Mouse (Mus musculus) kidney, postnatal 10 days (tissue): Measurements from ENCODE around the gene Mdfi.

Experiments
- DNase-seq: peaks from one replicate; pipeline ENCODE4 v3.0.0; 2021; ENCODE audit warnings: mixed read lengths

The Mdfi gene

DNA sequence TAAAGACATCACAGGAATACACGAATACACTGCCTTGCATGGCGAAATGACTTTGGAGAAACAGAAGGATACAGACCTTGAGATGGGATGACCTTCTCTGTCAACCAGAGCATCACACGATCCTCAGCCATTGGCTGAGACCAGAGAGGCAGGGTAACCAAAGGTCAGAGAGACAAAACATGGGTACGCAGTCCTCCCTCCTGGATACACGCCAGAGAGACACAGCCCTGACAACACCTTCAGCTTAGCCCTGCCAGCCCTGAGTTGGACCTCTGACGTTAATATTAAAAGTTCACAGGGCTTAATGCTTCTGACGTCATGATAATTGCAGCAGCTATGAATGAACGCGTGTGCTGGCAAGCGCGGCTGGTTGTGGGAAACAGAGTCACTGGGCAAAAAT, 11.1 kb upstream of the Mdfi start:
- DNase-seq: no peak

DNA sequence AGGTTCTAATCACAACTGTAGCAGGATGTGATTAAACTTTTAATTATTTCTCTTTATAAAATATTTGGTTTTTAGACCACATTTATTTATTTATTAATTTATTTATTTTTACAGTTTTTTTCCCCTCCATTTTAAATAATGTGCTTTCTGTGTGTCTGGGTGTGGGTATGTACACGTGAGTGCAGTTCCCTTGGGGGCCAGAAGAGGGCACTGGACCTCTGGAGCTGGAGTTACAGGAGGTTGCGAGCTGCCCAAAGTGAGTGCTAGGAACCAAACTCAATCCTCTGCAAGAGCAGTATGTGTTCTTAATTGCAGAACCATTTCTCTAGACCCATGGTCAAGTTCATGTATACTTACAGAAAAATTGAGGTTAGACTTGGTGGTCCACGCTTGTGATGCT, 9.0 kb upstream of the Mdfi start:
- no peak for DNase-seq

DNA sequence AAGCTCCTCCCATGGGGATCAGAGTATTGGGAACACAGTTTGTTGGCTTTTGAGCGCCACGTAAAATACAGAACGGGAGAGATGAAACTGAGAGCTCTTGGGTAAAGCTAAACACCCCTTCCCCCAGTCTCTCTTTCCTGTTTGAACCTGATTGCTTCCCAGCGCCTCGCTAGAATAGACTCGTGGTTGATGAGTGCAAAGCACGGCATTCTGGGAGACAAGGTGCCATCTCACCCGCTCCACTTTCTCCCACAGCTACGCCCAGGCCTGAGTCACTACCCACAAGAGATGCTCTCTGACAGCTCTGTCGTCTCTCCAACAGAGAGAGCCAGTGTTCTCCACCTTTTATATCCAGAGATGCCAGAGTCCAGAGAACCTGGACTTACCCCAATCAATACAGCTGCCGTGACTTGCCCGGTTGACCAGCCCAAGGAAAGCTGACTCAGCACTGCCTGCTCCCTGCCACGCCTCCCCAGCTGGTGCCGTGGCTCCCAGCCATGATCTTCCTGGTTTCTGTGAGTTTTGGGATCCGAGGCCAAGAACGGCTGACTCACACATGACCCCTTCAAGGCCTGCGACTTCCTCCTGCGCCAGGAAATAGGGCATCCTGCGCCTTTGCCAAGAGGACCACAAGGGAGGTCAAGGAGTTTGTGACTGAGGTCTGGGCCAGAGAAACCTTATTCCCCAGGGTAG, 7.6 kb upstream of the Mdfi start:
- DNase-seq: peak; percentile 92

DNA sequence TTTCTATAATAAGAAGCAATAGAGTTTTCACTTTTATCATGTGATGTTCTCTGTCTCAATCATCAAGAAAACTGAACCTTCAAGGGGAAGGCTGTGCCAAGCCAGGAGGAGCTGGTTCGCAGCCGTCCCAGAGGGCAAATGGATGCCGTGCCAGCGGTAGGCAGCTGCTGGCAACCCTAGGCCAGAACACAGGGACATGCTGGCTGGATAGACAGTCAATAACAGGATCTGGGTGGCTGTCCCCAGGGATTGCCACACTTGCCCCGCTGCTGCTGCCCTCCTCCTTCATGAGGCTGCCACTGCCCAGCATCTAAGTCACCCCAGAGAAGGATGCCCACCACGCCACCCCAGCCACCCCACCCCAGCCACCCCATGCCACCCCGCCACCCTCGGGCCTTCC, 7.0 kb upstream of the Mdfi start:
- DNase-seq: no peak

DNA sequence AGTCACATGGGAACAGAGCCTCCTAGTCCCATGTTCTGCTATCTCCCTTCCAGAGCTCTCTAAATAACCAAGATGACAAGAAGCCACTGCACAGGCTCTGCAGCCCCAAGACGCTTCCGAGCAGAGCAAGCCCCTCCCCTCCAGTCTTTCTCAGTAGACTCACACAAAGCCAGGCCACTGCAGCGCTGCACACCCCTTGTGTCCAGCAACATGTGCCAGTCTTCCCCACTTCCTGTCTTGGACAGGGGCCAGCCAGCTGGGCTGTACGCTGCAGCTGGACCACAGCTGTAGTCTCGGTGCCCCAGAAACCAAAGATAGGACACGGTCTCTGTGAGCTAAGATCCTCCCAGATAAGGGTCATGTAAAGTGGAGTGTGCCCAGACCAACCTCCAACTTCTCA, 3.3 kb upstream of the Mdfi start:
- DNase-seq: peak; percentile 76

DNA sequence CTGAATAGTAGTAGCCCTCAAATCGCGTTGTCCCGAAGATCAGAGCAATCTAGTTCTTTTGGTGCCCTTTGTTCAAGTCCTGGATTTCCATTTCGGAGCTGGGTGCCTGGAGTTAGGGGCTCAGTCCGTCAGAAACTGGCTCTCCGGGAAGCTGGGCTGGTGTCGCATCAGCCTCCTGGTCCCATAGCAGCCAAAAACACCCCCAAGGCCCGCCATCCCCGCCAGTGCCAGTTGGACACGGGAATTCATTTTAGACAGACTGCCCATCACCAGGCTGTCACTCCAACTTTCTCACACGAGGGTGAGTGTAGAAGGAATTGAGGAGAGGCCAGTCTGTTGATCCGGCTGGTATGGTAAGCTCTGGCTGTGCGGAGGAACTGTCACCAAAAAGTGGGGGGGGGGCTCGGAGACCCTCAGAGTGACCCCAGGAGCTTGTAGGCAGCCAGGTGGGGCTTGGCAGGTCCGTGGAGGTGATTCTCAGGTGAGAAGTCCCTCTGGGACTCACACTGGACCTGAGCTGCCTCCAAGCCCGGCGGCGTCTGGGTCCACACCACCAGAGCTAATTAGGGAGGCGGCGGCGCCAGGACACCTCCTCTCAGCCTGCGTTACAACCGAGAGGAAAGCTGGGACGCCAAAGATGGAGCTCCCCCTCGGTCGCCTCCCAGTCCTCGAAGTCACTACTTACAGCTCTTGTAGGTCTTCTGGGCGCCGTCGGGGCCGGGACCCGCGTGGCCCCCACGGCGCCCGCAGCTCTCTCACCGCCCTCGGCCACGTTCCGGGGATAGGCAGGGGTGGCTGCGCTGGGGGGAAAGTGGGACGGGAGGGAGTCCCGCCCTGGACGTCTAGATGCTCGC, 636 bp downstream of the Mdfi start:
- peak; percentile 59 for DNase-seq

DNA sequence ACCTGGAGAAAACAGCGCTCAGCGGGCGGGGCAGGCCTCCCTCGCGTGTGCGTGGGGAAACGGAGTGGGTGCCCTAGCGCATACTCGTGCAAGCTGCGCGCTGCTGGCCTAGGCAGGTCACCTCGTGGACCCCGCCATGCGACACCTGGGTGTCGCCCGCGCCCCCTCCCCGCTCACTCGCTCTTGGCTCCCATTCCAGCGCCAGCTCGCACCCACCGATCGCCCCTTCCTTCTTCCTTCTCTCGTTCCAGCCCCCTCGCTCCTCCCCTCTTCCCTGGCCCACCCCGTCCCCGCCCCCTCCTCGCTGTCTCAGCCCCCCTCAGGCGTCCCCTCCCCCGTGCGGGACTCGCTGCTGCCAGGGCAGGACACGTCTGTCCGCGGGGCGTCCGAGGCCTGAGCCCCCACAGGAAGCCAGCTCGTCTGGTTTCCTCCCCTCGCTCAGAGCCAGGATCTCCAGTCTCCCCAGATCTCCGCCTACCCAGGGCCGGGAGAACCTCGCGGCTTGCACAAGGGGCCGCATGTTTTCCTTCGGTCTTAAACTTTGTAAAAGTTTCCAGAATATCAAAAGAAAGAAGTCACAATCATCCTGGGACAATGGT, 1.4 kb downstream of the Mdfi start:
- peak; percentile 90 for DNase-seq

DNA sequence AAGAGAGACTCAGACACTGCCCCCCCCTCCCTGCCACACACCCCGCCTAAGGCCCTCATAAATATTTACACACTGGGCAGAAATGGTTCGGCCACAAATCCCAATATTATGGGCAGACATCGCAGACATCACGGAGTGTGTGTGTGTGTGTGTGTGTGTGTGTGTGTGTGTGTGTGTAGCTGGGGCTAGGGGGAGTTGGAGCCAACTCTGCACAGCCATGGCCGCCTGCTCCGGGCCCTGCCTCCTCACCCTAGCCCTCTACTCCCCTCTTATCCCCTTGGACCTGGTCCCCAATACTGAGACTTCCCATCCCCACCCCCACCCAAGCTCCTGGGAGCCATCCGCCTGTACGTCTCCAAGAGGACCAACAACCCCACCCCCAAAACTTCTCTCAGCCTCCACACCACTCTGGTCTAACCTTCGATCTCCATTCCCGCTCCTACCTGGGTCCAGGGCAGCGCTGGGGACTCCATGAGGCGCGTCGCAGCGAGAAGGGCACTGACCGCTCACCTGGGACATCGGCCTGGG, 1.9 kb downstream of the Mdfi start:
- peak; percentile 48 for DNase-seq

DNA sequence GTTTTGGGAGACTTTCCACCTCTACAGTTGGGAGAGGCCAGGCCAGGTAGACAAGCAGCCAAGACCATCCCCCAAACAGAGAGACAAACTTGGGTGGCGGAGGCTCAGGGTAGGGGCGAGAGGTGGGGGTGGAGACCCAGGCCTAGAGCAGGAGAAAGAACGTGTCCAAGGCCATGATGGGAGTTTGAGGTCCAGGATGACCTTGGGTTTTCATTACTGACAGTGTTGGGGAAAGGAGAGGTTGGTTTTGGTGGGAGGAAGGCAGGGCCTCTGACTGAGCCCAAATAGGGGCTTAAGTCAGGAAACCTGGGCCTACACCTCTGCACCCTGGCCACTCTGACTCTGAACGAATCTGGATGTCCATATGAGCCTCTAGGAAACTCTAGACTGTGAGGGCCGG, 2.7 kb downstream of the Mdfi start:
- DNase-seq: no peak

DNA sequence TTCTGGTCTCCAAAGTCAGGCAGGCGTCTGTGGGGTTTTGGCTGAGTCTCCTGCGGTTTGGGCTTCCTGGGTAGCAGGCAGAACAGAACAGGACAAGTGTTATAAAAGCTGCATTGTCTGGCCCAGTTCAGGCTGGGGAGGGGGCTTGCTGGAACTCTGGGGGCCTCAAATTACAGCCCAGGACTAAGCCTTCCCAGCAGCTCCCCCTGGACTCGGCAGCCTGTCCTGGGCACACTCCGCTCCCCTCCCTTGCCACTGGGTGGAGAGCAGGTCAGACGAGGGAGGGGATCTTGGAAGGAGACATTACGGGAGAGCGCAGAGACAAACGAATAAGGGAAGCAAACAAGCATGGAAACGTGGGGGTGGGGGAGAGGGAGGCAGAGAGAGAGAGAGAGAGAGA, 3.3 kb downstream of the Mdfi start:
- DNase-seq: no peak

DNA sequence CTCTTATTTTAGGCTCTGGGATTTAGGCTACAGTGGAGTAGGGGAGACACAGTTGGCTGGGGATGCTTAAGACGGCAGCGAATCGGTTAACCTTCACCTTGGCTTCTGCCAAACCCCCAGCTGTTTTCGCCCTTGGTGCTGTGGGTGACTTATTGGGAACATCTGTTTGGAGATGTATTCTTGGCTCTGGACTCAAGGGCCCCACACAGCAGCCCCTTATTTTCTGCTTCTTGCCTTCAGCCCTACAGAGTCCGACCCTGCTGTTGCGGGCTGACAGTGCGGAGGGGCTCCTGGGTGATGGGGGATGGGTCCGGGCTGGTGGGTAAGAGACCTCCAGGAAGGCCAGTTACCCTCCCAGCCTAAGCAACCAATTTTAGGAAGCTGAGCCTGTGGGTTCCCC, 13.2 kb downstream of the Mdfi start:
- peak; percentile 41 for DNase-seq

DNA sequence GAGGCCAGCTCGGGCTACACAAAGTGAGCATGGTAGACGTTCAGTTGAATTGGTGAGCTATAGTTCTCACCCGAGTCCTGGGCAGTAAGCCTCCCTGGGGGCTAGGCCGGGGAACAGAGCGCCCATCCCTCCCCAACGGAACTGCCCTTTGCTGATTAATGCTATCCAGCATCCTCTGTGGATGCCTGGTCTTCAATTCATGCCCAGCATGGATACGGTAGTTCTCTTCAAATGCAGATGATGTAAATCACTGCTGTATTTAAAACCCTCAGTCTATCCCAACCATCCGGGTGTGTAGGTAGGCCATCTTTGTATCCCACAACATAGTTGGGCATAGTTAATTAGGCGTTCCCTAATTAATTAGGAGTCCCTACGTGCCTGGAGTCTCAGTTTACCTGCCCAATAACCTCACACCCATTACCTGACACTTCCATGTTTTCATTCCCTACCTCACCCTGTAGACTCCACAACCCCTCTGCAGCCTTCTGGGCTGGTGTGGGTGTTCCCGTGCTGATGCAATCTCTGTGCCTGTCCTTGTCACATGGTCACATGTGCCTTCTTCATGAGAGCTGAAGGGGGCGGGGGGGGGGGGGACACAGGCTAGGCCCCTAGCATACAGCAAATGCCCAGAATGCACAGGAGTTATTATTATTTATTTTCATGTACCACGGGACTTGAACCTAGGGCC, 16.3 kb downstream of the Mdfi start:
- no peak for DNase-seq

DNA sequence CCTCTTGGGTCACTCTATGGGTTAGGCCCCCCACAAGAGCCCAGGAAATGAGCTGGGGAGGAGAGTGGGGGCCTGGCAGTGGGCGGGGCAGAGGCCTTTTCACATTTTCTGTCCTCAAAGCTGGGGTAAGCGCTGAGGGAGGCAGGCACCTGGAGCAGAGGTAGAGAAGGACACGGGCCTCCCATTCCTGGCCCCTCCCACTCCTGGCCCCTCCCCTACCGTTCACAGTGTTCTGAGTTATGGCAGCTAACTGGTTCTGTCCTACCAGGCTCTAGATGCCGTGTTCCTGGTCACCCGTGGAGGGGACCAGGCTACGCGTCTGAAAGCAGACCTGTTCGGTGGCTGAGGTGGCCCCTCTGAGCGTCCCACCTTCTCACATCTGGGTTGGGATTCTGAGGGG, 19.0 kb downstream of the Mdfi start:
- no peak for DNase-seq

DNA sequence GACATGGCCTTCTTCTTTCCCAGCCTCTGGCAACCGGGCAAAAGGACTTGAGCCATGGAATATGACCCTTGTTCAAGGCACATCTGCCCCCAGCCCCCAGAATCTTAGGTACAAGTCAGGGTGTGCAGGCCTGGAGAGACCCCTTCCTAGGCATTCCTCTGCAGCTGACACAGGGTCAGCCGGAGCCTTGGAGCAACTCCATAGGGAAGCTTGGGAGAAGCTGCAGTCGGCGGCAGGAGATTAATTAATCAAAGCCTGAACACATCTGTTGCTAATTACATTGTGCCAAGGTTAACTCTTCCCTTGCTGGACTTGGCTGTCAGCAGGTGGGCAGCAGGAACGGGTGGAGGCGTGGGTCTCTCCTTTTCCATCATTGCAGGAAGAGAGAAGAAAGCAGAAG, 20.0 kb downstream of the Mdfi start:
- no peak for DNase-seq

DNA sequence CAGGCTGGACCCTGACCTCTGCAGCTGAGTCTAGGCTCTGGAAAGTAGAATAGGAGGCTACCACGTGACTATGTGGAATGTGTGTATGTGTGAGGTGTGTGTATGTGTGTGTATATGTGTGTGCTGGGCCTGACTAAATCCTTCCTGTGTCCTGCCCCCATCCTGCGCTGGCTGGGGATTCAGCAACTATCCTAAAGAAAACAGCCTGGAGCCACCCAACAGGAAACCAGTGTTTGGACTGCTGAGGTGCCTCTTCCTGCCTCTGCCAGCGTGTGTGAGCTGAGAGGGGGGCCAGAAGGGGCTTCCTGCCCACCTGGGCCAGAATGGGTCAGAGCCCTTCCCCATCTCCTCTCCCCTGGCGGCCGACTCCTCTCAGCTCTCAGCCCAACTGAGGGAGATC, 20.9 kb downstream of the Mdfi start:
- peak; percentile 61 for DNase-seq

DNA sequence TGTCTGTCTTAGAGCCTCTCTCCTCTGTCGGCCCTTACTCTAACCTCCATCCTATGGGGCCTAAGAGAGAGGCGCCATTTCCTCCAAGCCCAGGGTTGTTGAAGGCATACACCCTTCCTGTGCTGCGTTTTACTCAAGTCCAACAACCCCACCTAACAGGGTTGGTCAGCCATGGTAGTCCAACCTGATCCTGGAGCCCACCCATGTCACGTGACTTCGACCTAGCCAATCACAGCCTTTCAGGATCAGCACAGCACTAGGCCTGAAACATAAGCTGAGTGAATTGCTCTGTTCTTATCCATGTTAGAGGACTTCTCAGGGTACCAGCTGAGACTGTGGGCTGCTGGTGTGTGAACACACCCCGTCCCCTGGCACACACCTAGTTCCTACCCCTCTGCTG, 22.3 kb downstream of the Mdfi start:
- DNase-seq: no peak

DNA sequence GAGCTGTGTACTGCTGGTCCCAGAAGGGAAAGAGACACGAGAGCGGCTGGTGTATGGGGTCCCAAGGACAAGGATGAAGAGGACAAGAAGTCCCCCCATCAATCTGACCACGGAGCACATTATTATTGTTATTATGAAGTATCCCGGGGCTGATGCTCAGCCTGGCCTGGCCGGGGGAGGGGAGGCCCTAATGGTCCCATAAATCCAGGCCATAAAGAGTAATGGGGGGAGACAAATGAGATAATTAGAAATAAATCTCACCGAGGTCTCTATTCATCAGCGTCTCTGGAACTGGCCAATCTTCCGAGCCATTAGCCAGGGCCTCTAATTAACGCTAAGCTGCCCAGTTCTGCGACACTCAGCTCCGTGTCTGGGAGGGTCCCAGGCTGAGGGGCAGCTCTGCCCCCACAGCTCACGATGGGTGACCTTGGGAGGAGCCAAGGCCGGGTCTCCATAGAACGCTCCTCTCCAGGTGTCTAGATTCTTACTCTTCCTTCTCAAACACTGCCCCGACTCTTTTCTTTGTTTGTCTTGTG, 23.2 kb downstream of the Mdfi start:
- DNase-seq: no peak

DNA sequence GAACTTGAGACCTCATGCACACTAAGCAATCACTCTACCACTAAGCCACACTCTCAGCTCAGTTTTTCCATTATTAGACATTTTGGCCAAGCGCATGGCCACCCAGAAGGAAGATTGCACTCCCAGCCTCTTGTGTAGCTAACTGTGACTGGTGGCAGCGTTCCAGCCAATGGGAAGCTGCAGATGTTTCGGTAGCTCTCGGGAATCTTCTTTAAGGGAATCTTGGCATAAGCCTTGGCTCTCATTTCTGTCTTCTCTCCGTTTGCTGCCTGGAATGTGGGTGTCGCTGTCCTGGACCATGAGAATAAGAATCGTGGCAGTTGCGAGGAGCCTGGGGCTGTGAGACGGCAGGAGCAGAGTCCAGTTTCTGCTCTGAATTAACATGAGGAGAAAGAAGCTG, 28.3 kb downstream of the Mdfi start:
- DNase-seq: peak; percentile 83

DNA sequence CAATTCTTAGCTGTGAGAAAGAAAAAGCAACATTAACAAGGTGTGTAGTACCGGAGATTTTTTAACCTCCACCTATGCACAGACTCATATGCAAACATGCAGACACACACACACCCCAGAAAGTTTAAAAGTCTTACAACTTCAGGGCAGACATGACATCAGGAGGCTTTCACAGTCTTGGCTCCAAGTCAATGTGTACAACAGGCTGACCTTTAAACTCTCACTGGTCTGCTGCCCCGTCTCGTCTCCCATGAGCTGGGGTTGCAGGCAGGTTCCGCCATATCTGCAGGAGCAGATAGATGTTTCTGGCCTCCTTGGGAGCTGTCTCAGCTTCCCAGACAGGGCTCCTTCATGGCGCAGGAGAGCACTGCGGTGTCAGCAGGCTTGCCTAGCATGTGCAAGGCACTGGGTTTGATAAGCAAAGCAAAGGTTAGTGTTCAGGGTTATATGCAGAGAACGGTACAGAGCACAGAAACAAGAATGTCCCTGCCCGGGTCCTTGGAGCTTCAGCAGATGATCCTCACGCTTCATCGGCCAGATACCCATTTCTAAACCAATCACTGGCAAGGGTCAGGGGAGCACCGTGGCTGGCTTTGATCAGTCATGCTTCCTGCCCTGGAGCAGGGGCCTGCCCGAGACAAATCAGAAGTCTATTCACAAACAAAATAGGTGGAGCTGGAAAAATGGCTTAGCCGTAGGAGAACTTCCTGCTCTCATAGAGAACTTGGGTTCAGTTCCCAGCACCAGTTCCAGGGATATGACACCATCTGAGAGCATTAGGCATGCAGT, 29.2 kb downstream of the Mdfi start:
- DNase-seq: no peak

DNA sequence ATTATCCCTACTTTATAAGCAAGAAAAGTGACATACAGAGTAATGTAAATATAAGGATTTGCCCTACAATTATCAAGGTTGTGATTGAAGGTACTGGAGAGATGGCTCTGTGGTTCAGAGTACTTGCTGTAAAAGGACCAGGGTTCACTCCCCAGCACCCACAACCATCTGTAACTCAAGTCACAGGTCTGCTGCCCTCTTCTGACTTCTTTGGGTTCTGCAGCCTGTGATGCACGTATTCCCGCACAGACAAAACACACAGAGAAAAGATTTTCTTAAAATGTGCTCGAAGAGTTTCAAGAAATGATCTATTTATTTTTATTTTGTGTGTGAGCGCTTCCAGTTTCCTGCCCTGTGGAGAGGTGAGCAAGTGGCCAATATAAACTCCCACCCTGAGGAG, 30.8 kb downstream of the Mdfi start:
- no peak for DNase-seq

DNA sequence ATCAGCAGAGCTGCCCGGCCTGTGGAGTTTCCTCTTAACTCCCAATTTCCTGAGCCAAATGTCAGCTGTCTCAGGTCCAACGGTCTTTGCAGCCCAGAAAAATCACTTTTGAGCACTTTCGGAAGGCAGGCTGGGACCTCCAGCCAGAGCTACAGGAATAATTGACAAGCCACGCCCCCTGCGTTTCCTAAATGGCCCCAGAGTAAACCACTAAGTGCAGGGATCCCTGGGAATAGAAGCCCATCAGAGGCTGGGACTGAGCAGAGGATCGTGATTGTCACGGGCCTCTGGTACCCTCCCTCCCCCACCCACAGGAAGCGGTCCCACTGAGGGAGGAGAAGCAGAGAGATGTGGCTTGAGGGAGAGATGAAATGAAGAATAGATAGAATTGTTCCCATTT, 31.7 kb downstream of the Mdfi start:
- peak; percentile 79 for DNase-seq

DNA sequence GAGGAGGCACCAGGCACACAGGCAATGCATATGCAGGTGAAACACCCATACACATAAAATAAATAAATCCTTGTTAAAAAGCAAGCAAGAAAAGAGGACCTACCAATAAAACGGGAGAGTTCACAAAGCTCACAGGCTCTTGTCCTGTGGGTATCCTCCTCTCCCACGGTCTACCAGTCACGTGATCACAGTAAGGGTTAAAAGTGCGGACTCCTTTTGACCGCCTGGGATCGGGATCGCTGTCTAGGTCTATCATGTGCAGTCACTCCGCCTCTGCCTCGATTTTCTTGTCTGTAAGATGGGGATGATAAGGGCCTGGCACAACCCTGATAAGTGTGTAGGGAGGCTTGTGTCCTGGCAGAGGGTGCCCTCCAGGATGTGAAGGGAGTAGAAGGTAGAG, 37.1 kb downstream of the Mdfi start:
- no peak for DNase-seq
